Mouse (Mus musculus): ENCODE measurements around the gene Narfl. TPM values are rescaled to one million over a fixed set of nuclear protein-coding genes. Genes with fewer than 3 reads are reported as not detected.

The Narfl gene
- polyA plus RNA-seq, 1 experiment = 40.5 TPM

GRCm38 (mm10) chr17:25828223-25828594 lies 54.6 kb downstream of the Narfl start:
- H3K27ac ChIP-seq (replicated peaks; ENCODE audit: low read depth, low read length) = no peak overlapping the region
- peaks cover 25% of the 10 kb centered on the region for H3K4me1 ChIP-seq (ENCODE audit: control insufficient read depth, insufficient read depth, insufficient read length, low read length)
- peak overlapping the region; percentile 78 for H3K4me3 ChIP-seq (ENCODE audit: insufficient read depth, low read depth, low read length)

- peak within 1 kb of the TSS; percentile 78 for H3K4me3 ChIP-seq (ENCODE audit: insufficient read depth, low read depth, low read length)
- H3K4me1 ChIP-seq (ENCODE audit: control insufficient read depth, insufficient read depth, insufficient read length, low read length) = peaks cover 24% of the 10 kb centered on the region
- peak within 1 kb of the TSS; percentile 47 for H3K27ac ChIP-seq (replicated peaks; ENCODE audit: low read depth, low read length)
Observed at GRCm38 (mm10) chr17:25828712-25829557, 55.4 kb downstream of the Narfl start, which contains the start of gene Jmjd8. Jmjd8 (plus strand) TSS chr17:25828867.

- Histone ChIP-seq H3K27ac (replicated peaks; ENCODE audit: low read depth, low read length) (no peak overlapping the region), H3K4me1 (ENCODE audit: control insufficient read depth, insufficient read depth, insufficient read length, low read length) (peaks cover 18% of the 10 kb centered on the region), H3K4me3 (ENCODE audit: insufficient read depth, low read depth, low read length) (peak overlapping the region; percentile 78)
Observed at GRCm38 (mm10) chr17:25829558-25830017, 56.0 kb downstream of the Narfl start.

DNA sequence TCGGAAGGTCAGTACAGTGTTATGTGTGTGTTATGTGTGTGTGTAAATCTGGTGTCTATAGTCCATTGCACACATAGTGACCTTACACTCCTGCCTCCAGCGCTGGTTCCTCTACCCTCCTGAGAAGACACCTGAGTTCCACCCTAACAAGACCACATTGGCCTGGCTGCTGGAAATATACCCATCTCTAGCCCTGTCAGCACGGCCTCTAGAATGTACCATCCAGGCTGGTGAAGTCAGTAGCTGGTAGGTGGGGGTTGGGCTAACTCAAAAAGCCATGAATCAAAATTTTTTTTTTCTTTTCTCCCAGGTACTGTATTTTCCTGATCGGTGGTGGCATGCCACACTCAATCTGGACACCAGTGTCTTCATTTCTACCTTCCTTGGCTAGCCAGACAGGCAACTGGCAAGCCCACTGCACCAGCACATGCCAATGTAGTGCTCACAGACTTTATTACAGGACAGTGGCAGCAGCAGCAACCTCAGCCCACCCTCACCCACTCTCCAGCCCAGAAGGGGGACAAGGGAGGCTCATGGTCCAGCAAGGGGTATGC lies 56.7 kb downstream of the Narfl start:
- Histone ChIP-seq H3K27ac (replicated peaks; ENCODE audit: low read depth, low read length) (no peak overlapping the region), H3K4me3 (ENCODE audit: insufficient read depth, low read depth, low read length) (peak overlapping the region; percentile 1; the same call in 1 of the 2 replicates), H3K4me1 (ENCODE audit: control insufficient read depth, insufficient read depth, insufficient read length, low read length) (peaks cover 20% of the 10 kb centered on the region)

DNA sequence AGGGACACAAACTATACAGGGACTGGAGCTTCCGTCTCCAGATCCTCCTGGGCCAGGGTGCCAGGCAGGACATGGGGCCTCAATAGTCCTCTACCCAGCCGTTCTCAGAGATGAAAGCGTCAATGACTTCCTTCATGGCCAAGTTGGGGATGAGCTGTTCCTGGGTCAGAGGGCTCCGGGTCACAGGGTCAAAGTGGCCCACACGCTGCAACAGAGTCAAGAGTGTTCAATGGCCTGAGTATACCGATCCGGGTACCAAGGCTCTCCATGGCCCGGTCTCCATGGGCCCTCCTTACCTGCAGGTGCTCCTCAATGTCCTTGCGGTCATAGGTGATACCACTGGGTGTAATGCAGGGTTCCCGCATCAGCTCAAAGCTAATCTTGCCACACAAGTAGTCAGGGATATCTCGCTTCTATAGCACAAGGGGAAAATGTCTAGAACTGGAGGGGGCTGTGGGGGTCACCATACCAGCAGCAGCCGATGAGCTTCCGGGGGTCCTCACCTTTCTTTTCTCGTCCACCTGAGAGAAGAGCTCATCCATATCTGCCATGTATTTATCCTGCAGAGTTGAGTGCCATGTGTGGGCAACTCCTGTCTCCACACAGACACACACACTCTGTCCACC lies 57.3 kb downstream of the Narfl start:
- peaks cover 26% of the 10 kb centered on the region for H3K4me1 ChIP-seq (ENCODE audit: control insufficient read depth, insufficient read depth, insufficient read length, low read length)
- no peak overlapping the region for H3K4me3 ChIP-seq (ENCODE audit: insufficient read depth, low read depth, low read length)
- no peak overlapping the region for H3K27ac ChIP-seq (replicated peaks; ENCODE audit: low read depth, low read length)

GRCm38 (mm10) chr17:25831451-25832281 lies 58.1 kb downstream of the Narfl start:
- Histone ChIP-seq H3K4me3 (ENCODE audit: insufficient read depth, low read depth, low read length) (peak overlapping the region; percentile 87), H3K4me1 (ENCODE audit: control insufficient read depth, insufficient read depth, insufficient read length, low read length) (peaks cover 31% of the 10 kb centered on the region), H3K27ac (replicated peaks; ENCODE audit: low read depth, low read length) (0 out of 2 replicates have a peak overlapping the region, but pooled peaks have one; percentile 10)

- H3K4me1 ChIP-seq (ENCODE audit: control insufficient read depth, insufficient read depth, insufficient read length, low read length) = peaks cover 31% of the 10 kb centered on the region
- peak overlapping the region; percentile 96 for H3K27ac ChIP-seq (replicated peaks; ENCODE audit: low read depth, low read length)
- peak overlapping the region; percentile 87 for H3K4me3 ChIP-seq (ENCODE audit: insufficient read depth, low read depth, low read length)
Observed at GRCm38 (mm10) chr17:25832436-25833290, 59.1 kb downstream of the Narfl start.

Other genes starting within 250 kb of the Narfl start
- gene Sox8, start 203.1 kb upstream of the Narfl start, polyA plus RNA-seq (2012; ENCODE audit: insufficient read depth, insufficient read length, missing spikeins) = 0.79 TPM in 1 of 2 replicates, not detected in the other
- gene Lmf1, start 194.7 kb upstream of the Narfl start, polyA plus RNA-seq (2012; ENCODE audit: insufficient read depth, insufficient read length, missing spikeins) = 24.0 and 41.1 TPM in 2 replicates
- not detected in 2 replicates for gene Gng13, start 56.6 kb upstream of the Narfl start, polyA plus RNA-seq (2012; ENCODE audit: insufficient read depth, insufficient read length, missing spikeins)
- 0.87 and 3.0 TPM in 2 replicates for gene Chtf18, start 46.4 kb upstream of the Narfl start, polyA plus RNA-seq (2012; ENCODE audit: insufficient read depth, insufficient read length, missing spikeins)
- 3.0 and 3.9 TPM in 2 replicates for gene Rpusd1, start 46.1 kb upstream of the Narfl start, polyA plus RNA-seq (2012; ENCODE audit: insufficient read depth, insufficient read length, missing spikeins)
- gene Mslnl, start 37.7 kb upstream of the Narfl start, polyA plus RNA-seq (2012; ENCODE audit: insufficient read depth, insufficient read length, missing spikeins) = not detected in 2 replicates
- gene Msln, start 19.4 kb upstream of the Narfl start, polyA plus RNA-seq (2012; ENCODE audit: insufficient read depth, insufficient read length, missing spikeins) = not detected in 2 replicates
- 5.0 and 5.9 TPM in 2 replicates for gene Haghl, start 11.9 kb downstream of the Narfl start, polyA plus RNA-seq (2012; ENCODE audit: insufficient read depth, insufficient read length, missing spikeins)
- gene Ccdc78, start 12.8 kb downstream of the Narfl start, polyA plus RNA-seq (2012; ENCODE audit: insufficient read depth, insufficient read length, missing spikeins) = not detected in 2 replicates
- gene Fam173a, start 19.1 kb downstream of the Narfl start, polyA plus RNA-seq (2012; ENCODE audit: insufficient read depth, insufficient read length, missing spikeins) = 41.4 and 42.8 TPM in 2 replicates
- gene AC134908.4, start 21.9 kb downstream of the Narfl start, polyA plus RNA-seq (2012; ENCODE audit: insufficient read depth, insufficient read length, missing spikeins) = 4.6 TPM in 1 of 2 replicates, not detected in the other
- 1.8 and 3.2 TPM in 2 replicates for gene Metrn, start 23.4 kb downstream of the Narfl start, polyA plus RNA-seq (2012; ENCODE audit: insufficient read depth, insufficient read length, missing spikeins)
- 0.42 and 0.79 TPM in 2 replicates for gene Fbxl16, start 35.3 kb downstream of the Narfl start, polyA plus RNA-seq (2012; ENCODE audit: insufficient read depth, insufficient read length, missing spikeins)
- gene Wdr24, start 49.9 kb downstream of the Narfl start, polyA plus RNA-seq (2012; ENCODE audit: insufficient read depth, insufficient read length, missing spikeins) = 6.3 and 7.1 TPM in 2 replicates
- 29.2 and 37.3 TPM in 2 replicates for gene Jmjd8, start 55.1 kb downstream of the Narfl start, polyA plus RNA-seq (2012; ENCODE audit: insufficient read depth, insufficient read length, missing spikeins)
- 65.3 and 69.4 TPM in 2 replicates for gene Stub1, start 59.6 kb downstream of the Narfl start, polyA plus RNA-seq (2012; ENCODE audit: insufficient read depth, insufficient read length, missing spikeins)
- 3.4 and 5.0 TPM in 2 replicates for gene Rhbdl1, start 63.5 kb downstream of the Narfl start, polyA plus RNA-seq (2012; ENCODE audit: insufficient read depth, insufficient read length, missing spikeins)
- 0.95 and 1.6 TPM in 2 replicates for gene Gm20683, start 68.0 kb downstream of the Narfl start, polyA plus RNA-seq (2012; ENCODE audit: insufficient read depth, insufficient read length, missing spikeins)
- 69.0 and 72.5 TPM in 2 replicates for gene Rhot2, start 71.1 kb downstream of the Narfl start, polyA plus RNA-seq (2012; ENCODE audit: insufficient read depth, insufficient read length, missing spikeins)
- gene Wdr90, start 87.7 kb downstream of the Narfl start, polyA plus RNA-seq (2012; ENCODE audit: insufficient read depth, insufficient read length, missing spikeins) = 1.6 and 2.4 TPM in 2 replicates
- 432 and 445 TPM in 2 replicates for gene Mcrip2, start 95.0 kb downstream of the Narfl start, polyA plus RNA-seq (2012; ENCODE audit: insufficient read depth, insufficient read length, missing spikeins)
- gene Mettl26, start 101.3 kb downstream of the Narfl start, polyA plus RNA-seq (2012; ENCODE audit: insufficient read depth, insufficient read length, missing spikeins) = 47.5 and 52.1 TPM in 2 replicates
- not detected in 2 replicates for gene Wfikkn1, start 107.1 kb downstream of the Narfl start, polyA plus RNA-seq (2012; ENCODE audit: insufficient read depth, insufficient read length, missing spikeins)
- gene Rab40c, start 146.0 kb downstream of the Narfl start, polyA plus RNA-seq (2012; ENCODE audit: insufficient read depth, insufficient read length, missing spikeins) = 6.3 and 7.0 TPM in 2 replicates
- 65.6 and 109 TPM in 2 replicates for gene Pigq, start 171.2 kb downstream of the Narfl start, polyA plus RNA-seq (2012; ENCODE audit: insufficient read depth, insufficient read length, missing spikeins)
- not detected in 2 replicates for gene Nhlrc4, start 171.2 kb downstream of the Narfl start, polyA plus RNA-seq (2012; ENCODE audit: insufficient read depth, insufficient read length, missing spikeins)
- not detected in 2 replicates for gene A930017K11Rik, start 178.8 kb downstream of the Narfl start, polyA plus RNA-seq (2012; ENCODE audit: insufficient read depth, insufficient read length, missing spikeins)
- gene Capn15, start 212.0 kb downstream of the Narfl start, polyA plus RNA-seq (2012; ENCODE audit: insufficient read depth, insufficient read length, missing spikeins) = 4.7 and 5.6 TPM in 2 replicates